Mouse (Mus musculus) ES-Bruce4 (cell line): ENCODE results near the gene L1td1.
A peak's percentile ranks its signal among the peaks of the same experiment; 100 is the strongest.

Source experiments
- CTCF ChIP-seq: IDR thresholded peaks from one replicate; pipeline ENCODE4 v1.8.1; 2011; ENCODE audit warnings: low read depth, low read length
- EP300 ChIP-seq: IDR thresholded peaks from 2 replicates; pipeline ENCODE4 v1.6.1; 2011; ENCODE audit warnings: low read depth, low read length; ENCODE audit not compliant: insufficient read depth
- POLR2A ChIP-seq: IDR thresholded peaks from one replicate; pipeline ENCODE4 v1.8.1; 2011; ENCODE audit warnings: low read length; ENCODE audit not compliant: insufficient read depth

GRCm38 (mm10) chr4:98726590-98727237 lies at the start of gene L1td1:
- TF ChIP-seq CTCF, result no peak
- peak; percentile 96 for TF ChIP-seq EP300
- TF ChIP-seq POLR2A, result peak; percentile 94
